Mouse (Mus musculus) kidney, postnatal 0 days (tissue): ENCODE measurements around the gene Nkx3-2. TPM values are rescaled to one million over a fixed set of nuclear protein-coding genes. Genes with fewer than 3 reads are reported as not detected.
A peak's percentile ranks its signal among the peaks of the same experiment; 100 is the strongest.

ENCODE experiments used
- ATAC-seq: fragments of 200-750 bp; cut with Nextera tagmentation; replicated peaks from 2 replicates; pipeline ENCODE4 v1.8.0; 2017; ENCODE audit warnings: low read depth, moderate number of reproducible peaks, moderate TSS enrichment, moderate library complexity; ENCODE audit not compliant: low FRiP score
- DNase-seq: peaks from one replicate; pipeline ENCODE4 v3.0.0-alpha.2; 2016; ENCODE audit warnings: low spot score
- H3K27ac ChIP-seq: fragments of 300-500 bp; sonication (generic); 2 replicates; pipeline ENCODE4 v1.5.1; 2014; ENCODE audit warnings: mild to moderate bottlenecking
- H3K27me3 ChIP-seq: fragments of 300-500 bp; sonication (generic); 2 replicates; pipeline ENCODE4 v1.6.1; 2014; ENCODE audit warnings: low read length, mixed read lengths; ENCODE audit not compliant: insufficient read depth
- H3K36me3 ChIP-seq: fragments of 300-500 bp; sonication (generic); 2 replicates; pipeline ENCODE4 v1.6.1; 2014; ENCODE audit warnings: low read length, mixed read lengths; ENCODE audit not compliant: insufficient read depth
- H3K4me1 ChIP-seq: fragments of 300-500 bp; sonication (generic); replicated peaks from 2 replicates; pipeline ENCODE4 v1.6.1; 2014; ENCODE audit warnings: antibody characterized with exemption, low read length, mixed read lengths; ENCODE audit not compliant: insufficient read depth
- H3K4me2 ChIP-seq: fragments of 300-500 bp; sonication (generic); 2 replicates; pipeline ENCODE4 v1.6.1; 2014; ENCODE audit warnings: mild to moderate bottlenecking, low read length, moderate library complexity, mixed read lengths
- H3K4me3 ChIP-seq: fragments of 300-500 bp; sonication (generic); replicated peaks from 2 replicates; pipeline ENCODE4 v1.5.1; 2014; ENCODE audit warnings: low read depth, low read length
- H3K9ac ChIP-seq: fragments of 300-500 bp; sonication (generic); 2 replicates; pipeline ENCODE4 v1.6.1; 2014; ENCODE audit warnings: low read depth, low read length
- H3K9me3 ChIP-seq: fragments of 300-500 bp; sonication (generic); replicated peaks from 2 replicates; pipeline ENCODE4 v1.6.1; 2016; ENCODE audit warnings: low read length, inconsistent platforms, mixed read lengths
- CTCF ChIP-seq: IDR thresholded peaks from 2 replicates; pipeline ENCODE4 v1.5.1; 2016; ENCODE audit warnings: antibody characterized with exemption, low read depth, mild to moderate bottlenecking, moderate library complexity
- WGBS: fragments of 180-500 bp; shearing (Covaris S2); extraction: QIAGEN DNeasy Blood & Tissue Kit; methylation state at CpG from one replicate; pipeline ENCODE4 v1.1.7; 2014; 5-methylcytosine and 5-hydroxymethylcytosine counted together
- polyA plus RNA-seq: library from polyadenylated mRNA; unstranded; fragments of >200 nt; fragmentation: Nextera tagmentation; extraction: Ambion mirVana; gene quantifications from 2 replicates; pipeline ENCODE4 v1.2.1, GENCODE M21; 2015

Gene Nkx3-2
- polyA plus RNA-seq, 1 experiment from 2014 or later = not detected

- 0 out of 2 replicates have a peak, but pooled peaks cover 2% of the 10 kb centered on the region for H3K4me1 ChIP-seq
- no peak overlapping the region for H3K27ac ChIP-seq
- 0 out of 2 replicates have a peak overlapping the region, but pooled peaks have one; percentile 32 for H3K4me2 ChIP-seq
- ATAC-seq = no peak
- peaks cover 95% of the 10 kb centered on the region for H3K27me3 ChIP-seq
- H3K9me3 ChIP-seq = no peaks in the 10 kb centered on the region; the same call in 1 of the 2 replicates
- TF ChIP-seq CTCF = no peak
- H3K4me3 ChIP-seq = peak overlapping the region; percentile 13; the same call in 1 of the 2 replicates
- no peak for DNase-seq
- H3K36me3 ChIP-seq = no peaks in the 10 kb centered on the region
- WGBS = under 1% methylated on average over 17 of the region's 17 CpGs
- no peak overlapping the region for H3K9ac ChIP-seq
Observed at GRCm38 (mm10) chr5:41754226-41754775, 10.0 kb downstream of the Nkx3-2 start.

GRCm38 (mm10) chr5:41752721-41753120 lies 11.6 kb downstream of the Nkx3-2 start:
- no peak for DNase-seq
- Histone ChIP-seq H3K27me3 (peaks cover 93% of the 10 kb centered on the region), H3K4me1 (0 out of 2 replicates have a peak, but pooled peaks cover 2% of the 10 kb centered on the region), H3K9me3 (no peaks in the 10 kb centered on the region; the same call in 1 of the 2 replicates), H3K9ac (no peak overlapping the region), H3K4me2 (no peak overlapping the region), H3K4me3 (no peak overlapping the region), H3K27ac (no peak overlapping the region), H3K36me3 (no peaks in the 10 kb centered on the region)
- WGBS = 18% methylated on average over 4 of the region's 4 CpGs
- no peak for TF ChIP-seq CTCF
- no peak for ATAC-seq

GRCm38 (mm10) chr5:41744898-41745780 lies 19.2 kb downstream of the Nkx3-2 start:
- Histone ChIP-seq H3K27ac (no peak overlapping the region), H3K4me1 (no peaks in the 10 kb centered on the region), H3K4me3 (no peak overlapping the region), H3K36me3 (no peaks in the 10 kb centered on the region), H3K9me3 (no peaks in the 10 kb centered on the region), H3K27me3 (peaks cover 56% of the 10 kb centered on the region), H3K9ac (no peak overlapping the region), H3K4me2 (no peak overlapping the region)
- no peak for TF ChIP-seq CTCF
- no peak; the same call in 1 of the 2 replicates for ATAC-seq
- DNase-seq = no peak
- WGBS = 4% methylated on average over 14 of the region's 15 CpGs

GRCm38 (mm10) chr5:41744234-41744633 lies 20.1 kb downstream of the Nkx3-2 start:
- DNase-seq = no peak
- 11% methylated on average over 7 of the region's 7 CpGs for WGBS
- H3K4me2 ChIP-seq = no peak overlapping the region
- peak; percentile 16; the same call in 1 of the 2 replicates for TF ChIP-seq CTCF
- no peak overlapping the region for H3K27ac ChIP-seq
- no peaks in the 10 kb centered on the region for H3K4me1 ChIP-seq
- no peak for ATAC-seq
- H3K4me3 ChIP-seq = no peak overlapping the region
- no peaks in the 10 kb centered on the region for H3K36me3 ChIP-seq
- H3K27me3 ChIP-seq = peaks cover 48% of the 10 kb centered on the region
- no peaks in the 10 kb centered on the region for H3K9me3 ChIP-seq
- no peak overlapping the region for H3K9ac ChIP-seq

- no peak overlapping the region for H3K9ac ChIP-seq
- peaks cover 4% of the 10 kb centered on the region for H3K27me3 ChIP-seq
- no peaks in the 10 kb centered on the region for H3K9me3 ChIP-seq
- no peaks in the 10 kb centered on the region for H3K36me3 ChIP-seq
- TF ChIP-seq CTCF = no peak
- DNase-seq (no peak), ATAC-seq (no peak)
- H3K4me1 ChIP-seq = no peaks in the 10 kb centered on the region
- no peak overlapping the region for H3K4me3 ChIP-seq
- no peak overlapping the region for H3K4me2 ChIP-seq
- 46% methylated on average over 6 of the region's 6 CpGs for WGBS
- no peak overlapping the region for H3K27ac ChIP-seq
Observed at GRCm38 (mm10) chr5:41738817-41739216, 25.5 kb downstream of the Nkx3-2 start.

- Histone ChIP-seq H3K9me3 (no peaks in the 10 kb centered on the region), H3K36me3 (no peaks in the 10 kb centered on the region), H3K4me3 (no peak overlapping the region), H3K27me3 (peaks cover 2% of the 10 kb centered on the region; the same call in 1 of the 2 replicates), H3K4me2 (no peak overlapping the region), H3K4me1 (no peaks in the 10 kb centered on the region), H3K9ac (no peak overlapping the region), H3K27ac (no peak overlapping the region)
- no peak for TF ChIP-seq CTCF
- DNase-seq (no peak), ATAC-seq (no peak)
- 49% methylated on average over 5 of the region's 5 CpGs for WGBS
Observed at GRCm38 (mm10) chr5:41737039-41737438, 27.3 kb downstream of the Nkx3-2 start.
